Mouse (Mus musculus): ENCODE data around the gene Hist2h2ab. TPM values are rescaled to one million over a fixed set of nuclear protein-coding genes. Genes with fewer than 3 reads are reported as not detected.

Hist2h2ab gene
- 1.9 and 3.9 TPM in 2 replicates for polyA plus RNA-seq (2012; rRNA removed)

DNA sequence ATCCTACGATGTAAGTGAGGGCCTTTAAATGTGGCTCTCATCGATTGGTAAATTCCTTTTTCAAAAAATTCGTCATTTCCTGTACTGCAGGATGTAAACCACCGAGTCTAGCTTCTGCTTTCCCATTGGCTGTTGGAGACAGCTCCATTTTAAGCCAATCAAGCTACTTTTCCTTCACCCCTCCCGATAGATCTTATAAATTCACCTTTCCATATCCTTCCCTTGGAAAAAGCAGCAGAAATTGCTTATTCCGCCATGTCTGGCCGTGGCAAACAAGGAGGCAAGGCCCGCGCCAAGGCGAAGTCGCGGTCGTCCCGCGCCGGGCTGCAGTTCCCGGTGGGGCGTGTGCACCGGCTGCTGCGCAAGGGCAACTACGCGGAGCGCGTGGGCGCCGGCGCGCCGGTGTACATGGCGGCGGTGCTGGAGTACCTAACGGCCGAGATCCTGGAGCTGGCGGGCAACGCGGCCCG, at the start of gene Hist2h2ab, which contains the start of gene Bola1:
Gene Hist2h2ab, plus strand, starts transcription at position 205 of the 470 bp plus-strand sequence.
Gene Bola1, minus strand, starts transcription at position 49 of the 470 bp plus-strand sequence.

DNA sequence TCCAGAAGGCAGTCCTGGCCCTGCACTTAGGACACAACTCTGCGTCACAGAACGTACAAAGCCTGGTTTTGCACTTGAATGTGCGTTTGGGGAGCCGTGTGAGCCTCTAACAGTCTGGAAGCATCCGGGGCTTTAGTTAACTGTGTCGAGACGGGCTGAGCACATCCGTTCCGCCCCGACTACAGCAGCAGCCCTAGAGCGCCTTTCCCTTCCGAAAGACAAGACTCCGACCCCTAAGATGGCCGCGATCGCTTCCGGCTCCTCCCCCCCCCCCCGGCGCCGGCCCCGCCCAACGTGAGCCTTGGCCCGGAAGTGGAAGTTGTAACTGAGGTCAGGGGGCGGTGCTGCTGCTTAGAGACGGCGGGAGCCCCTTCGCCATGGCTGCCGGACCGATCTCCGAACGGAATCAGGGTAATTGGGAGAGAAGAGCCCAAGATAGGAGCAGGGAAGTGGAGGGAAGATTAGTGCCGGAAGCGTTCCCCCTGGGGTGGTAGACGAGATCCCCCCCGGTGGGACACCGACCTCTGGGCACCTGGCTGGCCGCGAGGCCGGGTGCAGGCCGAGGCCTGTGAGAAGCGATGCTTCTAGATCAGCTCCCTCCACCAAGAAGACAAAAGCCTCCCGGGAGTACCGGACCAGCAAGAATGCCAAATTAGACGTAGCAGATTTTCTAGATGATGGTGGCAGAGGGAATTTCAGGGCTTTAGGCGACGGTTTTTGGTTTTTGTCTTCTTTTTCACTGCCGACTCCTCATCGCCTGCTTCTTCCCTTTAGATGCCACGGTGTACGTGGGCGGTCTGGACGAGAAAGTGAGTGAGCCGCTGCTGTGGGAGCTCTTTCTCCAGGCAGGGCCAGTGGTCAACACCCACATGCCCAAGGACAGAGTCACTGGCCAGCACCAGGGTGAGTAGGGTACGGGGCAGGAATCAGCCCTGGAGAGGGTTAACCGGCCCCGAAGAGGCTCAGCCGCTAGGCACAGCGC, 47.2 kb upstream of the Hist2h2ab start, which contains the start of gene Sf3b4:
Gene Sf3b4, plus strand, starts transcription at position 136 of the 982 bp plus-strand sequence.

DNA sequence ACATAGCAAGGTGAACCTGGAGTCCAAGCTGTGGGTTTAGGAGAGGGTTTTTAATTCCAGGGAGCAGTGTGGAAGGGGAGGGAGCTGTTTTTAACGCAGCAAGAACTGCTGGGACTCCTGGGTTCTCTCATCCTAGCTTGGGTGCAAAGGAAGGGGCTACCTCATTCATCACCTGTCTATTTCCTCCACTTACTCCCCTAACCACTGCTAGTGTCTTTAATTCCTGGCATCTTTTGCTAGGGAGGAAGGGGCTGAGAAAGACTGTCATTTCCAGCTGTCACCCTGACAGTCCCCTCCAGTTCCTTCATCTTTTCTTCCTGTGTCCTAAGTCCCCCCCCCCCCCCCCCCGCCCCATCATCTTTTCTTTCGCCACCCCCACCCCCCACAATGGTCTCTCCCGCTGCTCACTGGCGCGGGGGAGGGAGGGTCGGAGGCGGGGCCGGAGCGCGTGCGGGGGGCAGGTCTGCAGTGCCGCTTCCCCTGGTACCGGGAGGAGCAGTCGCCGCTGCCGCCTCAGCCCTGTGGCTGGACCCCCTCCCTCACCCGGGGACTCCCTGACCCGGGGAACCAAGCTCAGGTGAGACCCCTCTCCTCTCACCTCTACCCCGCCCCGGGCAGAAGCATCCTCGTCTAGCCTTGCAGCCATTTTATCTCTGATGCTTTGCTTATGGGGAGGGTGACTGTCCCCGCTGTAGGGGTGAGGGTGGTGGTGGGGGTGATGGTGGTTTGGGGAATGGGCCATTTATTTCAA, 38.8 kb upstream of the Hist2h2ab start, which contains the start of gene Sv2a:
Gene Sv2a, plus strand, starts transcription at position 425 of the 751 bp plus-strand sequence.

DNA sequence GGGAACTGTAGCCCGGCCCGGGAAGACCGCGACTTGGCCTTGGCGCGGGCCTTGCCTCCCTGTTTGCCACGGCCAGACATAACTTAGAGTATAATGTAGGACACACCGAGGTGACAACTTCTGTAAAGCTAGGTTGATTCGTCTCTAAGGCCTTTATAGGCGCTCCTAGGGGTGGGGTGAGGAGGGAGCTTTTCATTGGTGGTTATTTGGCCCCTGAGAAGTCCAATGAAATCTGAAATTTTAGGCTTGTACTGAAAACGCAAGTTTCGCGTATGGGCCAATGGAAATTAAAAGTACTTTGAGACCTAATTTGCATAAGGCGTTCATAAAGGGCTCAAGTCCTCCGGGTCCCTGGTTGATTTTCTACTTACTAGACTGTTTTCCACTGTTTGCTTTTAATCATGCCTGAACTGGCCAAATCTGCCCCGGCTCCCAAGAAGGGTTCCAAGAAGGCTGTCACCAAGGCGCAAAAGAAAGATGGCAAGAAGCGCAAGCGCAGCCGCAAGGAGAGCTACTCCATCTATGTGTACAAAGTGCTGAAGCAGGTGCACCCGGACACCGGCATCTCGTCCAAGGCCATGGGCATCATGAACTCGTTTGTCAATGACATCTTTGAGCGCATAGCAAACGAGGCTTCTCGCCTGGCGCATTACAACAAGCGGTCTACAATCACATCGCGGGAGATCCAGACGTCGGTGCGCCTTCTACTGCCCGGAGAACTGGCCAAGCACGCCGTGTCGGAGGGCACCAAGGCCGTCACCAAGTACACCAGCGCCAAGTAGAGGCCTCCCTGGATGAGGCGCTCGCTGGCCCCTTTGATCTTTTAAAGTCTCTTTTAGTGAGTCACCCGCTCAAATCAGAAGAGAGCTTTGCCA, 1.3 kb downstream of the Hist2h2ab start, which contains the start of the genes Hist2h2ac and Hist2h2be:
Gene Hist2h2ac, minus strand, starts transcription at position 116 of the 875 bp plus-strand sequence.
Gene Hist2h2be, plus strand, starts transcription at position 355 of the 875 bp plus-strand sequence.

DNA sequence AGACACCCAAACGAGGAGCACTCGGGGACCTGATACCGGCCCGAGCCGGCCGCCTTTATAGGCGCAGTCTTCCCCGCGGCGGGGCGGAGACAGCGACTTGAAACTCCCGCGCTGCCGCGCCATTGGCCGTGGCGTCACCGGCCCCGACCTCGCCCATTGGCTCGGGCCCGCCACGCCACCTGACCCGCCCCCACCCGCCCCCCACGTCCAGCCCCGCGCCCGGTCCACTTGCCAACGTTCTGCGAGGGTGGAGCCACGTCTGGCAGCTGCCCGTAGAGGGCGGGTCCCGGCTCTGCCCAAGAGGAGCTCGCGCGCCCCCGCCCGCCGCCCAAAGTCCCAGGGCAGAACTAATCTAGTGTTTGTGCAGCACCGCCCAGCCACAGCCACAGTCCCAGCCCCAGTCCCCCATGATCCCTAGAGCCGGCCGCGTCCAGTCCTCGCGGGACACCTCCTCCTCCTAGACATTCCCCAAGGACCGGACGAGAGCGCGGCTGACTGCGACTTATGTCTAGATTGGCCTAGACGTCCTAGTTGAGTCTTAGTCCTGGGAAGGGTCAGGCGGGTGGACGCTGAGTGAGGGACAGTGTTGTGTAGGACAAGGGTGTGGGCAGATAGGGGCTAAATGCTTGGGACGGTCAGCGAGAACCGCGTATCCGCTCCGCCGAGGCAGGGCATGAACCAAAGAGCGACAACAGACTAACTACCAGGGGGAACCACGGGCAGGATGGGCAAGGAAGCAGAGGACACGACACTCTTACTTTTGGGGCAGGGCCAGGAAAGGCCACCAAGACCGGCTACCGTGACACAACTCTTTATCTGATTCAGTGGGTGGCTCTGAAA, 19.5 kb downstream of the Hist2h2ab start, which contains the start of gene Hist2h3c2:
Gene Hist2h3c2, minus strand, starts transcription at position 174 of the 840 bp plus-strand sequence.

DNA sequence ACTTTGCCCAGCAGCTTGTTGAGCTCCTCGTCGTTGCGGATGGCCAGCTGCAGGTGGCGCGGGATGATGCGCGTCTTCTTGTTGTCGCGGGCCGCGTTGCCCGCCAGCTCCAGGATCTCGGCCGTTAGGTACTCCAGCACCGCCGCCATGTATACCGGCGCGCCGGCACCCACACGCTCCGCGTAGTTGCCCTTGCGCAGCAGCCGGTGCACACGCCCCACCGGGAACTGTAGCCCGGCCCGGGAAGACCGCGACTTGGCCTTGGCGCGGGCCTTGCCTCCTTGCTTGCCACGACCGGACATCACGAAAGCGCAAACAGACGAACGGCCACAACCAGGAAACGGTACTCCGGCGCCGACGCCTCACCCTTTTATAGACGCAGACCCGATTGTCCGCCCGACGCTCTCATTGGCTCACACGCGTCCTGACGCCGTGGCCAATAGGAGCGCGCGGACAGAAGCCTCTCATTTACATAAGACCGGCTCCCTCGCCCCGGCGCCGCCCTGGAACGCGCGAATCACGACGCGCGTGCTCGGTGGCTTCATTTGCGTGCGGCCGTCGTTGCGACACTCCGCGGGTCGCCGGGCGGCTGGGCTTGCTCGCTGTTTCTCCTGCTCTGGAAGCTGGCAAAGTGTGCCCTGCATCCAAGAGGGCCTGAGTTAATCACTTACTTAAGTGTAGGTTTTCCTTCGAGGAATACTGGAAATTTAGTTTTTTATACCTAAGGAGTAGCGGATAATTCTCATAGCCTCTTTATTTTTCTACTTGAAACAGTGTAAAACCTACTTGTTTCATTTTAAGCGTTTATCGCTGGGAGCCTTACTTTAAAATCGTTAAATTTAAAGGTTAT, 20.5 kb downstream of the Hist2h2ab start, which contains the start of gene Hist2h2aa2:
Gene Hist2h2aa2, minus strand, starts transcription at position 328 of the 850 bp plus-strand sequence.

DNA sequence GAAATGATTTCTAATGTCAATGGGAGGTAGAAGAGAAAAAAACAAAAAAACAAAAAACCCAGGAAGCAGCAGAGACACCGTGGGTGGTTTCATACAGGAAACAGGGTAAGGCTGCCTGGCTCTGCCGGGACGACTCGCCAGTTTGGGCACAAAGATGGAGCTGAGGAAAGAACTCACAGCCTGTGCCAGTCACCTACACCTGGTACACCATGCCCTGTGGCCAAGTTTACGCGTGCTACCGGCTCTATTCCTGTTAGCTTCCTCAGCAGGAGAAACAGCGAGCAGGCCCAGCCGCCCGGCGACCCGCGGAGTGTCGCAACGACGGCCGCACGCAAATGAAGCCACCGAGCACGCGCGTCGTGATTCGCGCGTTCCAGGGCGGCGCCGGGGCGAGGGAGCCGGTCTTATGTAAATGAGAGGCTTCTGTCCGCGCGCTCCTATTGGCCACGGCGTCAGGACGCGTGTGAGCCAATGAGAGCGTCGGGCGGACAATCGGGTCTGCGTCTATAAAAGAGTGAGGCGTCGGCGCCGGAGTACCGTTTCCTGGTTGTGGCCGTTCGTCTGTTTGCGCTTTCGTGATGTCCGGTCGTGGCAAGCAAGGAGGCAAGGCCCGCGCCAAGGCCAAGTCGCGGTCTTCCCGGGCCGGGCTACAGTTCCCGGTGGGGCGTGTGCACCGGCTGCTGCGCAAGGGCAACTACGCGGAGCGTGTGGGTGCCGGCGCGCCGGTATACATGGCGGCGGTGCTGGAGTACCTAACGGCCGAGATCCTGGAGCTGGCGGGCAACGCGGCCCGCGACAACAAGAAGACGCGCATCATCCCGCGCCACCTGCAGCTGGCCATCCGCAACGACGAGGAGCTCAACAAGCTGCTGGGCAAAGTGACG, 25.6 kb downstream of the Hist2h2ab start, which contains the start of gene Hist2h2aa1:
Gene Hist2h2aa1, plus strand, starts transcription at position 495 of the 884 bp plus-strand sequence.

DNA sequence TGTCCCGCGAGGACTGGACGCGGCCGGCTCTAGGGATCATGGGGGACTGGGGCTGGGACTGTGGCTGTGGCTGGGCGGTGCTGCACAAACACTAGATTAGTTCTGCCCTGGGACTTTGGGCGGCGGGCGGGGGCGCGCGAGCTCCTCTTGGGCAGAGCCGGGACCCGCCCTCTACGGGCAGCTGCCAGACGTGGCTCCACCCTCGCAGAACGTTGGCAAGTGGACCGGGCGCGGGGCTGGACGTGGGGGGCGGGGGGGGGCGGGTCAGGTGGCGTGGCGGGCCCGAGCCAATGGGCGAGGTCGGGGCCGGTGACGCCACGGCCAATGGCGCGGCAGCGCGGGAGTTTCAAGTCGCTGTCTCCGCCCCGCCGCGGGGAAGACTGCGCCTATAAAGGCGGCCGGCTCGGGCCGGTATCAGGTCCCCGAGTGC, 26.8 kb downstream of the Hist2h2ab start, which contains the start of gene Hist2h3c1:
Gene Hist2h3c1, plus strand, starts transcription at position 259 of the 430 bp plus-strand sequence.

DNA sequence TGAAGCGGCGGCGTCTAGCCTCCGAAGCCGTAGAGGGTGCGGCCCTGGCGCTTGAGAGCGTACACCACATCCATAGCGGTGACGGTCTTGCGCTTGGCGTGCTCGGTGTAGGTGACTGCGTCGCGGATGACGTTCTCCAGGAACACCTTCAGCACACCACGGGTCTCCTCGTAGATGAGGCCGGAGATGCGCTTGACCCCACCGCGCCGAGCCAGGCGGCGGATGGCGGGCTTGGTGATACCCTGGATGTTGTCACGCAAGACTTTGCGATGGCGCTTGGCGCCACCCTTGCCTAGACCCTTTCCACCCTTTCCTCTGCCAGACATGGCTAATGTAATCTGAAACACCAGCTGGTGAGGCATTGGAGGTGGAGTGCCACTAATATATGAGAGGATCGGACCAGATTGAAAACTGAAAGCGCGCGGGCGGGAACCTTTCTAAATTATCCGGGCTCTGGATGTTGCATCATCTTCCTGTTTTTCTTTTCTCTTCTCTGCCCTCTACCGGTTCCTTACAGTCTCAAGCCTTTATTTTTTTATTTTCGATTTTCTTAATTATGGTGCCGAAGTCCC, 43.4 kb downstream of the Hist2h2ab start, which contains the start of gene Hist2h4:
Gene Hist2h4, minus strand, starts transcription at position 333 of the 572 bp plus-strand sequence.

DNA sequence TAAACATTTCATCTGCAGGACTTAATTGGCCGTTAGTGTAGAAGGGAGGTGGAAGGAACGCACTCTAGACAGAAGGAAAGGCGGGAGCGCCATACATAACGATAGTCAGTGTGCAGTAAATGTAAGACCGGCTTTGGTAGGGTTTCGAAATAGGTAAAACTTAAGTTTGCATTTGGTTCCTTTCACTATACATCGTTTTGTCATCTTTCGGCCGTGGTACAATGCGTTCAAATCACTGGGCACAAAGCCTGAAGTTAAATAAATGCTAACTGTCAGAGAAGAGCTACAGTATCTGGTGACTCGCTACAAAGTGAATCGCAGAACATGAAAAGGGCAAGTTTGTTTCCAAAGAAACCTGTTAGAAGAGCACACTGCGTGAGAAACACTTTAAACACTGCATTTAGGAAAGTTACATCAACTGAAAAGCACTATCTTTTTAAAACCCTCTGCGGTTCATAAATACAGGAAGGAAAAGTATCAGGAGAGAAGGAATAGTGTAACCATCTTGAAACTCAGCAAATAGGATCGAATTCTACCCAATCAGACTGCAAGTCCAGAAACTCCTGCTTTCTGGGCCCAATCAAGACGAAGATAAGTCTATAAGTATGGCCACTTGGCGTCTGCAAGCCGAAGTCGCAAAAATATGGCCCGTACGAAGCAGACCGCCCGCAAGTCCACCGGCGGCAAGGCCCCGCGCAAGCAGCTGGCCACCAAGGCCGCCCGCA, 48.5 kb downstream of the Hist2h2ab start, which contains the start of gene Hist2h3b:
Gene Hist2h3b, plus strand, starts transcription at position 604 of the 725 bp plus-strand sequence.

Other genes with a start within 250 kb of the Hist2h2ab start
- 186 and 227 TPM in 2 replicates for gene Plekho1, start 223.9 kb upstream of the Hist2h2ab start, polyA plus RNA-seq (2012; rRNA removed)
- 33.9 and 36.1 TPM in 2 replicates for gene Vps45, start 161.4 kb upstream of the Hist2h2ab start, polyA plus RNA-seq (2012; rRNA removed)
- 8.3 and 10.5 TPM in 2 replicates for gene Otud7b, start 115.3 kb upstream of the Hist2h2ab start, polyA plus RNA-seq (2012; rRNA removed)
- gene Mtmr11, start 57.9 kb upstream of the Hist2h2ab start, polyA plus RNA-seq (2012; rRNA removed) = 12.5 and 18.8 TPM in 2 replicates
- 101 and 105 TPM in 2 replicates for gene Sf3b4, start 47.5 kb upstream of the Hist2h2ab start, polyA plus RNA-seq (2012; rRNA removed)
- 89.5 and 92.3 TPM in 2 replicates for gene Sv2a, start 38.7 kb upstream of the Hist2h2ab start, polyA plus RNA-seq (2012; rRNA removed)
- gene Bola1, start 156 bp upstream of the Hist2h2ab start, polyA plus RNA-seq (2012; rRNA removed) = 51.9 and 68.2 TPM in 2 replicates
- gene Hist2h2ac, start 1.0 kb downstream of the Hist2h2ab start, polyA plus RNA-seq (2012; rRNA removed) = 6.5 and 9.3 TPM in 2 replicates
- gene Hist2h2be, start 1.3 kb downstream of the Hist2h2ab start, polyA plus RNA-seq (2012; rRNA removed) = 12.5 and 17.2 TPM in 2 replicates
- 37.5 and 61.5 TPM in 2 replicates for gene Hist2h3c2, start 19.3 kb downstream of the Hist2h2ab start, polyA plus RNA-seq (2012; rRNA removed)
- 5.6 and 10.1 TPM in 2 replicates for gene Hist2h2aa2, start 20.4 kb downstream of the Hist2h2ab start, polyA plus RNA-seq (2012; rRNA removed)
- 67.5 and 77.3 TPM in 2 replicates for gene Hist2h2aa1, start 25.6 kb downstream of the Hist2h2ab start, polyA plus RNA-seq (2012; rRNA removed)
- gene Hist2h3c1, start 26.8 kb downstream of the Hist2h2ab start, polyA plus RNA-seq (2012; rRNA removed) = not detected in 2 replicates
- 6.8 and 9.5 TPM in 2 replicates for gene Hist2h4, start 43.4 kb downstream of the Hist2h2ab start, polyA plus RNA-seq (2012; rRNA removed)
- gene Hist2h3b, start 48.8 kb downstream of the Hist2h2ab start, polyA plus RNA-seq (2012; rRNA removed) = 53.0 and 82.8 TPM in 2 replicates
- gene Hist2h2bb, start 49.9 kb downstream of the Hist2h2ab start, polyA plus RNA-seq (2012; rRNA removed) = 10.0 and 13.6 TPM in 2 replicates
- gene Fcgr1, start 74.1 kb downstream of the Hist2h2ab start, polyA plus RNA-seq (2012; rRNA removed) = 3.4 and 4.1 TPM in 2 replicates
- gene BC107364, start 232.4 kb downstream of the Hist2h2ab start, polyA plus RNA-seq (2012; rRNA removed) = not detected in 2 replicates